ENCODE assay signal across 8 mouse cellular contexts in genomic region chr15:81587686-81588085, GRCm38 (mm10). TPM values are rescaled to one million over a fixed set of nuclear protein-coding genes. Genes with fewer than 3 reads are reported as not detected.
DNase-seq lines count a peak whose midpoint lies in the region; ATAC-seq and TF ChIP-seq lines count a peak whose summit lies in the region.

No protein-coding gene starts in this region.

- H3K4me1 ChIP-seq in cerebellum, adult 2 months (ENCODE audit: control insufficient read depth, insufficient read depth, low read length), result no peaks in the 10 kb centered on the region; the same call in 1 of the 2 replicates
- H3K4me1 ChIP-seq in testis, adult 2 months (ENCODE audit: control insufficient read depth, insufficient read depth, low read length), result no peaks in the 10 kb centered on the region
- peaks cover 16% of the 10 kb centered on the region; the same call in 1 of the 2 replicates for H3K4me1 ChIP-seq in limb, embryonic 15.5 days

- no peaks in the 10 kb centered on the region for H3K36me3 ChIP-seq in testis, adult 2 months (ENCODE audit: control insufficient read depth, insufficient read depth, low read length)
- H3K36me3 ChIP-seq in limb, embryonic 15.5 days, result no peaks in the 10 kb centered on the region

- TF ChIP-seq POLR2A in cerebellum, adult 2 months (IDR thresholded peaks at IDR 0.05; ENCODE audit: borderline replicate concordance, insufficient read depth, low read length), result no peak
- TF ChIP-seq POLR2A in testis, adult 2 months (IDR thresholded peaks at IDR 0.05; ENCODE audit: control insufficient read depth, low read depth, low read length), result no peak

- no peak for ATAC-seq in limb, embryonic 15.5 days (ENCODE audit: insufficient number of reproducible peaks, low FRiP score, low TSS enrichment, low read depth)

- H3K4me2 ChIP-seq in limb, embryonic 15.5 days, result peak overlapping the region; percentile 56

- 0 out of 2 replicates have a peak overlapping the region, but pooled peaks have one; percentile 0 for H3K9ac ChIP-seq in limb, embryonic 15.5 days

- 31% methylated on average over 2 of the region's 2 CpGs for WGBS in cerebellum, adult 2 months
- 35% methylated on average over 2 of the region's 2 CpGs for WGBS in limb, embryonic 15.5 days

- DNase-seq in cerebellum, adult 2 months, result no peak
- no peak for DNase-seq in cerebellum, postnatal 10 days
- DNase-seq in testis, postnatal 10 days (ENCODE audit: low spot score), result no peak
- no peak for DNase-seq in adrenal gland, postnatal 10 days
- DNase-seq in frontal cortex, postnatal 14 days (ENCODE audit: low spot score in 2 of 2), result no peak
- no peak for DNase-seq in cerebellum, postnatal 25 days

- H3K9me3 ChIP-seq in limb, embryonic 15.5 days, result no peaks in the 10 kb centered on the region

- H3K4me3 ChIP-seq in cerebellum, adult 2 months (replicated peaks; ENCODE audit: insufficient read depth, low read depth, low read length), result peak overlapping the region; percentile 44
- peak overlapping the region; percentile 55; the same call in 1 of the 2 replicates for H3K4me3 ChIP-seq in testis, adult 2 months (ENCODE audit: control insufficient read depth, low read depth, low read length)
- peak overlapping the region; percentile 91 for H3K4me3 ChIP-seq in limb, embryonic 15.5 days

- TF ChIP-seq CTCF in cerebellum, adult 2 months (IDR thresholded peaks at IDR 0.05; ENCODE audit: borderline replicate concordance, insufficient read depth, low read depth, low read length), result no peak
- TF ChIP-seq CTCF in testis, adult 2 months (IDR thresholded peaks at IDR 0.05; ENCODE audit: control insufficient read depth, insufficient read depth, insufficient replicate concordance, low read depth, low read length), result no peak

- H3K27me3 ChIP-seq in cerebellum, adult 2 months (ENCODE audit: control insufficient read depth, insufficient read depth, low read length), result no peaks in the 10 kb centered on the region
- H3K27me3 ChIP-seq in testis, adult 2 months (ENCODE audit: control insufficient read depth, insufficient read depth, low read length), result no peaks in the 10 kb centered on the region
- no peaks in the 10 kb centered on the region for H3K27me3 ChIP-seq in limb, embryonic 15.5 days

- H3K27ac ChIP-seq in cerebellum, adult 2 months (ENCODE audit: insufficient read depth, low read length), result no peak overlapping the region
- no peak overlapping the region for H3K27ac ChIP-seq in testis, adult 2 months (ENCODE audit: control insufficient read depth, insufficient read depth, low read depth, low read length)
- H3K27ac ChIP-seq in limb, embryonic 15.5 days, result no peak overlapping the region

RNA-seq across cellular contexts. Expression of gene Ep300, which starts 2.5 kb away (rescaled TPM):
- 39.3 and 42.0 TPM in 2 replicates for polyA plus RNA-seq in cerebellum, adult 2 months (2012; rRNA removed)
- polyA plus RNA-seq in testis, adult 2 months (2012; rRNA removed), result 22.0 and 25.7 TPM in 2 replicates
- 16.3 and 18.6 TPM in 2 replicates for polyA plus RNA-seq in limb, embryonic 15.5 days (2015; fragmentation: Nextera tagmentation; extraction: Ambion mirVana)
- 10 to 100 TPM; 51.0 to 68.6 TPM for total RNA-seq in adrenal gland, postnatal 10 days (2021)
